Mouse (Mus musculus) hindbrain, embryonic 11.5 days (tissue): ENCODE data around the gene Nags. TPM values are rescaled to one million over a fixed set of nuclear protein-coding genes. Genes with fewer than 3 reads are reported as not detected.

ENCODE experiments used
- ATAC-seq: fragments of 200-750 bp; cut with Nextera tagmentation; 2 replicates; pipeline ENCODE4 v1.8.0; 2017; ENCODE audit warnings: mild to moderate bottlenecking, moderate TSS enrichment, moderate library complexity; ENCODE audit not compliant: low FRiP score
- DNase-seq: peaks from one replicate; pipeline ENCODE4 v3.0.0-alpha.2; 2015; ENCODE audit warnings: low spot score
- H3K27ac ChIP-seq: fragments of 300-500 bp; sonication (generic); 2 replicates; pipeline ENCODE4 v1.5.1; 2014; ENCODE audit warnings: mild to moderate bottlenecking, low read depth, low read length
- H3K27me3 ChIP-seq: fragments of 300-500 bp; sonication (generic); 2 replicates; pipeline ENCODE4 v1.6.1; 2014; ENCODE audit warnings: mild to moderate bottlenecking, low read length, moderate library complexity, mixed read lengths; ENCODE audit not compliant: control insufficient read depth, insufficient read depth
- H3K36me3 ChIP-seq: fragments of 300-500 bp; sonication (generic); 2 replicates; pipeline ENCODE4 v1.6.1; 2014; ENCODE audit warnings: mild to moderate bottlenecking, low read length, moderate library complexity, mixed read lengths; ENCODE audit not compliant: control insufficient read depth, insufficient read depth
- H3K4me1 ChIP-seq: fragments of 300-500 bp; sonication (generic); replicated peaks from 2 replicates; pipeline ENCODE4 v1.6.1; 2014; ENCODE audit warnings: low read length, mixed read lengths; ENCODE audit not compliant: control insufficient read depth, insufficient read depth
- H3K4me2 ChIP-seq: fragments of 300-500 bp; sonication (generic); replicated peaks from 2 replicates; pipeline ENCODE4 v1.6.1; 2014; ENCODE audit warnings: mild to moderate bottlenecking, low read depth, low read length
- H3K4me3 ChIP-seq: fragments of 300-500 bp; sonication (generic); 2 replicates; pipeline ENCODE4 v1.5.1; 2014; ENCODE audit warnings: low read depth, low read length
- H3K9ac ChIP-seq: fragments of 300-500 bp; sonication (generic); 2 replicates; pipeline ENCODE4 v1.6.1; 2014; ENCODE audit warnings: low read depth, low read length
- H3K9me3 ChIP-seq: fragments of 300-500 bp; sonication (generic); 2 replicates; pipeline ENCODE4 v1.6.1; 2016; ENCODE audit warnings: low read length; ENCODE audit not compliant: control insufficient read depth
- WGBS: fragments of 180-500 bp; shearing (Covaris S2); extraction: QIAGEN DNeasy Blood & Tissue Kit; methylation state at CpG from one replicate; pipeline ENCODE4 v1.1.7; 2014; 5-methylcytosine and 5-hydroxymethylcytosine counted together
- polyA plus RNA-seq: library from polyadenylated mRNA; unstranded; fragments of >200 nt; fragmentation: Nextera tagmentation; extraction: Ambion mirVana; gene quantifications from 2 replicates; pipeline ENCODE4 v1.2.1, GENCODE M21; 2014

Gene Nags
- polyA plus RNA-seq, 1 experiment from 2014 or later, result 0.14 TPM

GRCm38 (mm10) chr11:102189461-102190436 is 44.4 kb downstream of the Nags start, which contains the start of gene G6pc3:
TSS of gene G6pc3 (plus strand) at chr11:102189620.
- 4% methylated on average over 50 of the region's 50 CpGs for WGBS
- ATAC-seq, result peak; percentile 70
- Histone ChIP-seq H3K4me3 (peak within 1 kb of the TSS; percentile 58), H3K9ac (peak within 1 kb of the TSS; percentile 59), H3K36me3 (0 out of 2 replicates have a peak, but pooled peaks cover 2% of the 10 kb centered on the region), H3K27me3 (no peaks in the 10 kb centered on the region), H3K27ac (peak within 1 kb of the TSS; percentile 52; the same call in 1 of the 2 replicates), H3K4me1 (peaks cover 7% of the 10 kb centered on the region), H3K9me3 (no peaks in the 10 kb centered on the region), H3K4me2 (peak within 1 kb of the TSS; percentile 57)
- DNase-seq, result peak; percentile 85

- Histone ChIP-seq H3K4me1 (peaks cover 7% of the 10 kb centered on the region), H3K4me2 (no peak overlapping the region), H3K36me3 (0 out of 2 replicates have a peak, but pooled peaks cover 2% of the 10 kb centered on the region), H3K27me3 (no peaks in the 10 kb centered on the region), H3K27ac (no peak overlapping the region), H3K4me3 (no peak overlapping the region), H3K9me3 (no peaks in the 10 kb centered on the region), H3K9ac (no peak overlapping the region)
- ATAC-seq (no peak), DNase-seq (no peak)
- 65% methylated on average over 4 of the region's 4 CpGs for WGBS
These were observed 45.5 kb downstream of the Nags start for GRCm38 (mm10) chr11:102190848-102191247.

GRCm38 (mm10) chr11:102193657-102194440 is 48.5 kb downstream of the Nags start:
- 0 out of 2 replicates have a peak, but pooled peaks cover 2% of the 10 kb centered on the region for H3K36me3 ChIP-seq

GRCm38 (mm10) chr11:102196018-102196797 is 50.9 kb downstream of the Nags start:
- no peak overlapping the region for H3K27ac ChIP-seq
- no peak for DNase-seq
- H3K27me3 ChIP-seq, result no peaks in the 10 kb centered on the region
- H3K4me3 ChIP-seq, result no peak overlapping the region
- ATAC-seq, result no peak
- no peaks in the 10 kb centered on the region for H3K4me1 ChIP-seq
- no peaks in the 10 kb centered on the region for H3K9me3 ChIP-seq
- no peak overlapping the region for H3K4me2 ChIP-seq
- no peak overlapping the region for H3K9ac ChIP-seq
- H3K36me3 ChIP-seq, result peaks cover 6% of the 10 kb centered on the region; the same call in 1 of the 2 replicates
- WGBS, result 85% methylated on average over 21 of the region's 21 CpGs

More at GRCm38 (mm10) chr11:102193657-102194440, 48.5 kb downstream of the Nags start:
- ATAC-seq (no peak), DNase-seq (no peak)
- H3K27ac ChIP-seq, result no peak overlapping the region
- no peaks in the 10 kb centered on the region for H3K9me3 ChIP-seq
- H3K27me3 ChIP-seq, result no peaks in the 10 kb centered on the region
- no peak overlapping the region for H3K9ac ChIP-seq
- 85% methylated on average over 9 of the region's 9 CpGs for WGBS
- no peak overlapping the region for H3K4me2 ChIP-seq
- H3K4me1 ChIP-seq, result peaks cover 7% of the 10 kb centered on the region
- H3K4me3 ChIP-seq, result no peak overlapping the region

GRCm38 (mm10) chr11:102198245-102198644 is 52.9 kb downstream of the Nags start:
- Histone ChIP-seq H3K36me3 (peaks cover 6% of the 10 kb centered on the region; the same call in 1 of the 2 replicates), H3K4me3 (no peak overlapping the region), H3K4me2 (no peak overlapping the region), H3K9me3 (no peaks in the 10 kb centered on the region), H3K27me3 (no peaks in the 10 kb centered on the region), H3K4me1 (no peaks in the 10 kb centered on the region), H3K27ac (no peak overlapping the region), H3K9ac (no peak overlapping the region)
- ATAC-seq (no peak), DNase-seq (no peak)
- 60% methylated on average over 6 of the region's 6 CpGs for WGBS

Other genes with a start within 250 kb of the Nags start
- 0.11 and 0.31 TPM in 2 replicates for gene Sost, start 178.5 kb upstream of the Nags start, polyA plus RNA-seq
- gene Cfap97d1, start 161.2 kb upstream of the Nags start, polyA plus RNA-seq, result not detected in 2 replicates
- gene Dusp3, start 158.5 kb upstream of the Nags start, polyA plus RNA-seq, result 11.4 and 12.1 TPM in 2 replicates
- 23.3 and 26.5 TPM in 2 replicates for gene Mpp3, start 117.1 kb upstream of the Nags start, polyA plus RNA-seq
- 0.09 and 0.13 TPM in 2 replicates for gene Cd300lg, start 104.0 kb upstream of the Nags start, polyA plus RNA-seq
- 9.8 and 11.7 TPM in 2 replicates for gene Mpp2, start 57.0 kb upstream of the Nags start, polyA plus RNA-seq
- not detected in 2 replicates for gene Ppy, start 44.2 kb upstream of the Nags start, polyA plus RNA-seq
- gene Pyy, start 37.7 kb upstream of the Nags start, polyA plus RNA-seq, result 1.7 and 2.7 TPM in 2 replicates
- gene Tmem101, start 10.9 kb downstream of the Nags start, polyA plus RNA-seq, result 33.2 and 34.4 TPM in 2 replicates
- 76.0 and 80.1 TPM in 2 replicates for gene Lsm12, start 39.8 kb downstream of the Nags start, polyA plus RNA-seq
- gene G6pc3, start 44.1 kb downstream of the Nags start, polyA plus RNA-seq, result 28.8 and 31.9 TPM in 2 replicates
- gene Hdac5, start 84.7 kb downstream of the Nags start, polyA plus RNA-seq, result 32.2 and 36.6 TPM in 2 replicates
- gene BC030867, start 103.4 kb downstream of the Nags start, polyA plus RNA-seq, result 13.2 and 14.0 TPM in 2 replicates
- gene Asb16, start 123.2 kb downstream of the Nags start, polyA plus RNA-seq, result 0.06 and 0.08 TPM in 2 replicates
- gene Tmub2, start 139.4 kb downstream of the Nags start, polyA plus RNA-seq, result 64.0 and 65.2 TPM in 2 replicates
- 17.5 and 22.0 TPM in 2 replicates for gene Atxn7l3, start 151.1 kb downstream of the Nags start, polyA plus RNA-seq
- gene Ubtf, start 174.2 kb downstream of the Nags start, polyA plus RNA-seq, result 82.1 and 83.4 TPM in 2 replicates
- gene Slc4a1, start 220.7 kb downstream of the Nags start, polyA plus RNA-seq, result 25.8 and 28.1 TPM in 2 replicates
- gene Rundc3a, start 247.9 kb downstream of the Nags start, polyA plus RNA-seq, result 43.3 and 47.8 TPM in 2 replicates